Mouse (Mus musculus): ENCODE measurements around the gene Gm20671.

DNA sequence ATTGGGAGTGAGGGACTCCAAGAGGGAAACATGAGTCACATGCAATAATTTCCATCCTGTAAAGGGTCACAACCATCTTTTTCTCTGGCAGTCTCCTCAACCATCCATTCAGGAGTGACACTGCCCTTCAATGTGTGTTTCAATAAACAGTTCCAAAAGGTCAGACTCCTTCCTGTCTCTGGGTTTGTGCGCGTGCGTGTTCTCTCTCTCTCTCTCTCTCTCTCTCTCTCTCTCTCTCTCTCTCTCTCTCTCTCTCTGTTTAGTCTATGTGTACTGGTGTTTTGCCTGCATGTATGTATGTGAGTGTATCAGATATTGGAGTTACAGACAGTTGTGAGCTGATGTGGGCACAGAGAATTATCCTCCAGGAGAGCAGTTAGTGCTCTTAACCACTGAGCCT, 59.9 kb downstream of the Gm20671 start:
- TF ChIP-seq CTCF (IDR thresholded peaks at IDR 0.05; ENCODE audit: extremely low read depth, insufficient read depth, insufficient read length, insufficient replicate concordance) (no peak), POLR2A (IDR thresholded peaks at IDR 0.05; ENCODE audit: low read depth, low read length) (no peak)

All from spleen, adult 2 months (tissue).